Mouse (Mus musculus) forebrain, embryonic 12.5 days (tissue): Measurements from ENCODE around the gene Prps1. TPM values are rescaled to one million over a fixed set of nuclear protein-coding genes. Genes with fewer than 3 reads are reported as not detected.
"Not testable (repeated sequence)": the region's sequence is repeated elsewhere in the genome, so short reads cannot be mapped to it uniquely, and the experiment has no call there.

Source experiments
- ATAC-seq: fragments of 200-750 bp; cut with Nextera tagmentation; 2 replicates; pipeline ENCODE4 v1.8.0; 2017; ENCODE audit warnings: moderate TSS enrichment; ENCODE audit not compliant: low FRiP score
- H3K27ac ChIP-seq: fragments of 300-500 bp; sonication (generic); 2 replicates; pipeline ENCODE4 v1.5.1; 2016; ENCODE audit warnings: mild to moderate bottlenecking
- H3K27me3 ChIP-seq: fragments of 300-500 bp; sonication (generic); 2 replicates; pipeline ENCODE4 v1.6.1; 2016; ENCODE audit warnings: mild to moderate bottlenecking
- H3K36me3 ChIP-seq: fragments of 300-500 bp; sonication (generic); replicated peaks from 2 replicates; pipeline ENCODE4 v1.6.1; 2016; ENCODE audit warnings: mild to moderate bottlenecking
- H3K4me1 ChIP-seq: fragments of 300-500 bp; sonication (generic); 2 replicates; pipeline ENCODE4 v1.6.1; 2016
- H3K4me2 ChIP-seq: fragments of 300-500 bp; sonication (generic); 2 replicates; pipeline ENCODE4 v1.6.1; 2016; ENCODE audit warnings: mild to moderate bottlenecking, moderate library complexity
- H3K4me3 ChIP-seq: fragments of 300-500 bp; sonication (generic); replicated peaks from 2 replicates; pipeline ENCODE4 v1.5.1; 2016; ENCODE audit warnings: mild to moderate bottlenecking
- H3K9ac ChIP-seq: fragments of 300-500 bp; sonication (generic); 2 replicates; pipeline ENCODE4 v1.6.1; 2016; ENCODE audit warnings: mild to moderate bottlenecking
- H3K9me3 ChIP-seq: fragments of 300-500 bp; sonication (generic); 2 replicates; pipeline ENCODE4 v1.6.1; 2016
- WGBS: fragments of 180-500 bp; shearing (Covaris S2); methylation state at CpG from one replicate; pipeline ENCODE4 v1.1.7; 2016; 5-methylcytosine and 5-hydroxymethylcytosine counted together
- polyA plus RNA-seq: library from polyadenylated mRNA; unstranded; fragments of >200 nt; fragmentation: Nextera tagmentation; extraction: Ambion mirVana; gene quantifications from 2 replicates; pipeline ENCODE4 v1.2.1, GENCODE M21; 2016

The Prps1 gene
- polyA plus RNA-seq, 1 experiment from 2014 or later: 70.9 TPM

DNA sequence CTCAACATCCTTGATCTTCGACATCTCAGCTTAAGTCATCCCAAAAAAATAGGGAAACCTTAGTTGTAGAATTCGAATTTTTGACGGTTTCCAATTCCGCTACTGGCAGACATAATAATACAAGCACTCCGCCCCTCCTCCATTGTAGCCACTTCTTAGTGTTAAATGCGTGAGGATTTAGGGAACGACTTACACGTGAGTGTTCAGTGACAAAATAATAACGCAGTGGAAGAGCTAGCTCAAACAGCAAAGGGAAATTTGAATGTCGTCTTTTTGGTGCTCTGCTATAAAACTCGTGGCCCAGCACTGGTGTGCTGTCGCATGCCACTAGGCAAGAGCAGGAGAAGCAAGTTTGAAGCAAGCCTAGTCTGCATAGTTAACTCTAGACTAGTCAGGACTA lies 1.1 kb downstream of the Prps1 start:
- Histone ChIP-seq H3K9ac (no peak overlapping the region), H3K27me3 (peaks cover 16% of the 10 kb centered on the region; the same call in 1 of the 2 replicates), H3K4me2 (peak overlapping the region; percentile 56), H3K27ac (no peak overlapping the region), H3K4me3 (peak overlapping the region; percentile 52), H3K9me3 (no peaks in the 10 kb centered on the region), H3K4me1 (peaks cover 3% of the 10 kb centered on the region; the same call in 1 of the 2 replicates), H3K36me3 (no peaks in the 10 kb centered on the region)
- WGBS: 27% methylated on average over 12 of the region's 12 CpGs
- no peak for ATAC-seq

DNA sequence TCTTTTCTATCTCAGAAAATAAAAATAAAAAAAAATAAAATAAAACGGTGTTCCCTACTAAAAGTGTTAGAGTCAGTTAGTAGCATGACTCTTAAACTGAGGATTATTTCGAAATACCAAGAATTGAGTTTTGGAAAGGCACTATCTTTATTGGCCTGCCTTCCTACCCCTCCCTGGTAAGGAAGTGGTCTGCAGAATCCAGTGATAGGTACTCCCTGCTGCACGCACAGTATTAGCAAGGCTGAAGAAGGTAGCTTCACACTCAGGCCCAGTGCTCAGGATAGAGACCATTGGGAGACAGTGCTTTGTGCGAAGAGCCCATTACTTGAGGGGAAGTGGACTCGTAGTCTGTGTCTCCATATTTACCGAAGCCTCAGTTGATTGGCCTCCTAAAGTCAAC lies 21.8 kb downstream of the Prps1 start:
- Histone ChIP-seq H3K4me2 (no peak overlapping the region), H3K4me1 (no peaks in the 10 kb centered on the region), H3K4me3 (no peak overlapping the region), H3K36me3 (no peaks in the 10 kb centered on the region), H3K27ac (no peak overlapping the region), H3K9me3 (no peaks in the 10 kb centered on the region), H3K27me3 (peaks cover 17% of the 10 kb centered on the region), H3K9ac (no peak overlapping the region)
- no peak for ATAC-seq
- 93% methylated on average over 6 of the region's 6 CpGs for WGBS

DNA sequence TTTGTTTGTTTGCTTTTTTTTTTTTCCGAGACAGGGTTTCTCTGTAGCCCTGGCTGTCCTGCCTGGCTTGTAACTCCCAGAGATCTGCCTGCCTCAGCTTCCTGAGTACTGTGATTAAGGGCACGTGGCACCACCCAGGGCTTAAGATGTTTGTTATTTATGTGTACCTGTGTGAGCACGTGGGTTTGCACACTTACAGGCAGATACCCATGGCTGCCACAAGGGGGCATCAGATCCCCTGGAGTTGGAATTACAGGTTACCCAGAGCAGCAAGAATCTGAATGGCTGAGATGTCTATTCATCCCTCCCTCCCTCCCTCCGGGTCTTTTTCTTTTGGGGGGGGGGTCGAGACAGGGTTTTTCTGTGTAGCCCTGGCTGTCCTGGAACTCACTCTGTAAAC lies 22.8 kb downstream of the Prps1 start:
- Histone ChIP-seq H3K27ac (no peak overlapping the region), H3K4me1 (no peaks in the 10 kb centered on the region), H3K4me3 (no peak overlapping the region), H3K9ac (no peak overlapping the region), H3K36me3 (no peaks in the 10 kb centered on the region), H3K9me3 (no peaks in the 10 kb centered on the region), H3K4me2 (no peak overlapping the region), H3K27me3 (peaks cover 17% of the 10 kb centered on the region)
- 60% methylated on average over 4 of the region's 5 CpGs for WGBS
- ATAC-seq: no peak

DNA sequence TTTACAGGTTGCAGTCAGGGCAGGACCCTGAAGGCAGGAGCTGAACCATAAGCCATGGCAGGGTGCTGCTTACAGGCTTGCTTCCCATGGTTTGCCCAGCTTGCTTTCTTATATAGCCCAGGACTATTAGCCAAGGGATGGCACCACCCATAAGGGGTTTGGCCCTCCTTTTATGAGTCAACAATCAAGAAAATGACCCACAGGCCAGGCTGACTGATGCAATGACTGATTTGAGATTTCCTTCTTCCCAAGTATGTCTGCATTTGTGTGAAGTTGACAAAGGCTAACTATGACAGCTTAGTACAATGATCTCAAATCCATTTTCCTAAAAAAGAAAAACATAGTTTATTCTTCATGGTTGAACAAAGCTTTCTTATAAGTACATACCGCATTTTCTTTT lies 32.8 kb downstream of the Prps1 start:
- ATAC-seq: no peak
- no peaks in the 10 kb centered on the region for H3K4me1 ChIP-seq
- 94% methylated on average over 1 of the region's 1 CpGs for WGBS
- no peaks in the 10 kb centered on the region for H3K9me3 ChIP-seq
- H3K27me3 ChIP-seq: peaks cover 31% of the 10 kb centered on the region
- H3K9ac ChIP-seq: no peak overlapping the region
- H3K4me3 ChIP-seq: no peak overlapping the region
- H3K4me2 ChIP-seq: no peak overlapping the region
- H3K27ac ChIP-seq: no peak overlapping the region
- H3K36me3 ChIP-seq: no peaks in the 10 kb centered on the region

DNA sequence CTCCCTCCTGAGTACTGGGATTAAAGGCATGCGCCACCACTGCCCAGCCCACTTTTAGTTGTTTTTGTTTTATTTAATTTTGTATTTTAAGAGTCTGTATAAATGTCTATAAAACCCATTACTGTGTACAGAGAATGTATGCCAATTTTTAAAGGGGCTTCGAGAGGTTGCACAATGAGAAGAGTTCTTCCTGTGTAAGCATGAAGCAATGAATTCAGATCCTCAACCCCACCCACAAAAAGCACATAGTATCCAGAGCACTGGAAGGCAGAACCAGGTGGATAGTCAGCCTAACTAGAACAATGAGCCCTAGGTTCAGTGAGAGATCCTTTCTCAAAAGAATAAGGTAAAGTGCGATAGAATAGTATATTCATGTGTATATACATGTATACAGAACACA lies 33.8 kb downstream of the Prps1 start:
- Histone ChIP-seq H3K4me3 (no peak overlapping the region), H3K9me3 (no peaks in the 10 kb centered on the region), H3K4me2 (no peak overlapping the region), H3K27me3 (peaks cover 31% of the 10 kb centered on the region), H3K4me1 (no peaks in the 10 kb centered on the region), H3K36me3 (no peaks in the 10 kb centered on the region), H3K9ac (no peak overlapping the region), H3K27ac (no peak overlapping the region)
- no peak for ATAC-seq
- 82% methylated on average over 3 of the region's 3 CpGs for WGBS

DNA sequence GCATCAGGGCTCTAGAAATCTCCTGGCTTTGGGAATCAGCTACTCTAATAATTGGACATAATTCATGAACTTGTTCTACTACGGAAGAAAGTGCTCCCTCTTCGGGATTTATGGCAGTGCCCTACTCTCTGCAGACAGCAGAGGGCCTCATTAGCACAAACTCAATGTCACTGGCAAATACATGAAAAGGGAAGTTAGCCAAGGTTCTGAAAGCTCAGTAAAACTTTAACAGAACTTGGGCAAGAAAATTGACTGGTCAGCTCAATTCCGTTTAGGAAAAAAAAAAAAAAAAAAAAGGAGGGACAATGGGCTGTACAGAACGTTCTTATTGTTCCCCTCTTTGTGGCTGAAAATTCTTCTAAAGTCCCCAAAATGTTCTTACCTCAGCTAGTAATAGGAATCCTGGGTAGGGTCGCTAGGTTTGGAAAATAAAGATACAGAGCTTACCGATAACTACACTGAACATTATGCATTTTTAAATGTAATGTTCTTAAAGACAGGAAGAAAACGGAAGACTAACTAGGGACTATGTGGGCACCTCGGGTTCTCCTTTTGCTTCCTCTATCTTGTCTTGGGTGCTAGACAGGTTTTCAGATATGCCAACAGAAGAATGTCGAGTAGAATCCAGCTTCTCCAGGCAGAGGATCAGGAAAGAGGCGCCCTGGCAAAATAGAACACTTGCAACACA lies 35.6 kb downstream of the Prps1 start:
- H3K4me1 ChIP-seq: no peaks in the 10 kb centered on the region
- 60% methylated on average over 10 of the region's 10 CpGs for whole genome bisulfite sequencing
- peaks cover 37% of the 10 kb centered on the region for H3K27me3 ChIP-seq
- H3K27ac ChIP-seq: no peak overlapping the region
- H3K4me3 ChIP-seq: no peak overlapping the region
- no peaks in the 10 kb centered on the region for H3K36me3 ChIP-seq
- no peaks in the 10 kb centered on the region for H3K9me3 ChIP-seq
- no peak overlapping the region for H3K9ac ChIP-seq
- H3K4me2 ChIP-seq: no peak overlapping the region
- no peak for ATAC-seq

DNA sequence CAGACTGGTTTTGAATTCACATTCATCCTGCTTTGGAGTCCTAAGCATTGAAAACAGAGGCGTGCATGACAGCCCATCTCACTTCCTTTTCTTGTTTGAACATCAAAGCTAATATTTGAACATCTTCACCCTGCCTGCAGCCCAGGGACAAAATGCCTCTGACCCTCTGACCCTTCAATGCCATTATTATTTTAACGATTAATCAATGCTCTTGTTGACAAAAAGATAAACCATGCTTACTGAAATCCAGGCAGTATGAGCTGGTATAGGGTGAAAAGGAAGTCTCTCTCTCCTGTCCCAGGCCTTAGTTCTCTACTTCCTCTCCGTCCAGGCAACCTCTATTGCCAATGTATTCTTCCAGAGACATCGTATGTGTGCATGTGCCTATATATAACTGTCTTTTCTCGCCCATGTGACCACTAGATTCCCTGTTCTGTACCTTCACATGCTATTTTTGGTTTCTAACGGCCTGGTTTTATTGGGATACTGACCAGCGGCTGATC lies 37.2 kb downstream of the Prps1 start:
- H3K36me3 ChIP-seq: no peaks in the 10 kb centered on the region
- H3K9ac ChIP-seq: no peak overlapping the region
- no peak overlapping the region for H3K4me3 ChIP-seq
- no peak overlapping the region for H3K27ac ChIP-seq
- H3K9me3 ChIP-seq: no peaks in the 10 kb centered on the region
- peaks cover 43% of the 10 kb centered on the region for H3K27me3 ChIP-seq
- H3K4me2 ChIP-seq: no peak overlapping the region
- 72% methylated on average over 7 of the region's 7 CpGs for WGBS
- no peak for ATAC-seq
- no peaks in the 10 kb centered on the region for H3K4me1 ChIP-seq

DNA sequence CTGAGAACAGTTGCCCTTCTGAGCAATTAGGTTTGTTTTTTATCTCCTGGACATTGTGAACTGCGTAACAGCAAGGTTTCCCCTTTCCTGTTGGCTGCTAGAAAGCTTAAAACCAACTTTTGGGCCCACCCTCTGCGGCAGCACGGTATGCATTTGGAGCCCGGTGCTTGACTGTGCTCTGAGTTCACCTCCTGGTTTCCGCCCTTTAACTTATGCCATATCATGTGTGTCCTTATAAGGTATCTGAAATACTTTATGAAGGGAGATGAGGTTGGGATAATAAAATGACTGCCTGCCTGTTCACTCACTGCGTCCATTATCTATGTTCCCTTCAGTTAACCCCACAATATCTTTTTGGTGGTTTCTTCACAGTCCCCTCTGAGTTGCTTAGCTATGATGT lies 37.8 kb downstream of the Prps1 start:
- H3K27ac ChIP-seq: no peak overlapping the region
- H3K4me3 ChIP-seq: no peak overlapping the region
- H3K9me3 ChIP-seq: no peaks in the 10 kb centered on the region
- peaks cover 41% of the 10 kb centered on the region for H3K27me3 ChIP-seq
- 90% methylated on average over 6 of the region's 6 CpGs for WGBS
- ATAC-seq: no peak
- H3K36me3 ChIP-seq: no peaks in the 10 kb centered on the region
- H3K4me2 ChIP-seq: no peak overlapping the region
- no peak overlapping the region for H3K9ac ChIP-seq
- no peaks in the 10 kb centered on the region for H3K4me1 ChIP-seq

DNA sequence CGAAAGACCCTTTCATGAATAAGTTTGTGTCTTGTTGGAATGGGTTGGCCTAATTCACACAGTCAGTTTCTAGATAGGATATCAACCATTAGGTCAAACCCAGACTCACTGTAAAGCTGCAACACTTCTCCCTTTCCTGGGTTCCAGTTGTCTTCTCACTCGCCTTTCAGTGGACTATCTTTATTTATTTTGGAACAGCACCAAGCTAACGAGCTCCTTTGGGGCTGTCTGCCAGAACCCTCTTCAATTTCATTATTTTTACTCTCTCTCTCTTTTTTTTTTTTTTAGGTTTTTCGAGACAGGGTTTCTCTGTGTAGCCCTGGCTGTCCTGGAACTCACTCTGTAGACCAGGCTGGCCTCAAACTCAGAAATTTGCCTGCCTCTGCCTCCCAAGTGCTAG lies 42.0 kb downstream of the Prps1 start:
- WGBS: 53% methylated on average over 4 of the region's 4 CpGs
- H3K9me3 ChIP-seq, H3K9ac ChIP-seq, H3K4me3 ChIP-seq, ATAC-seq, H3K4me2 ChIP-seq, H3K4me1 ChIP-seq, H3K36me3 ChIP-seq, H3K27ac ChIP-seq: not testable (repeated sequence)
- peaks cover 48% of the 10 kb centered on the region for H3K27me3 ChIP-seq

DNA sequence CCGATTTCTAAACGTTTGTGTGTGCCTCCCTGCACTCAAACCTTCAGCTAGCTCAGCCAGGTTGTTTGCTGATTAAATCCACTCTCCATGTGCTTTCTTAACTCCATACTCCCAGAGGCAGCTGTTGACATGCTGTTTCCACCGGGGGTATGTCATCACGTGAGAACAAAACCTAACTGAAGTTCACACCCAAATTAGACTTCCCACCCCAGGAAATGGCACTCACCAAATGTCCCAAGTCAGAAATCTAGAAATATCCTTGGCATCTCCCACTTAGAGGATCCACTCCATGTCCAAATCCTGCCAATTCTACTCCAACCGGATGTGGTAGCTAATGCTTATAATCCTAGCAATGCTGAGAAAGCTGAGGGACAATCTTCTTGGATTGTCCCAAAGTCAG lies 43.9 kb downstream of the Prps1 start:
- ATAC-seq: no peak
- Histone ChIP-seq H3K27ac (no peak overlapping the region), H3K4me3 (no peak overlapping the region), H3K36me3 (no peaks in the 10 kb centered on the region), H3K27me3 (peaks cover 50% of the 10 kb centered on the region), H3K9ac (no peak overlapping the region), H3K4me2 (no peak overlapping the region), H3K4me1 (no peaks in the 10 kb centered on the region), H3K9me3 (no peaks in the 10 kb centered on the region)
- WGBS: 86% methylated on average over 5 of the region's 5 CpGs

DNA sequence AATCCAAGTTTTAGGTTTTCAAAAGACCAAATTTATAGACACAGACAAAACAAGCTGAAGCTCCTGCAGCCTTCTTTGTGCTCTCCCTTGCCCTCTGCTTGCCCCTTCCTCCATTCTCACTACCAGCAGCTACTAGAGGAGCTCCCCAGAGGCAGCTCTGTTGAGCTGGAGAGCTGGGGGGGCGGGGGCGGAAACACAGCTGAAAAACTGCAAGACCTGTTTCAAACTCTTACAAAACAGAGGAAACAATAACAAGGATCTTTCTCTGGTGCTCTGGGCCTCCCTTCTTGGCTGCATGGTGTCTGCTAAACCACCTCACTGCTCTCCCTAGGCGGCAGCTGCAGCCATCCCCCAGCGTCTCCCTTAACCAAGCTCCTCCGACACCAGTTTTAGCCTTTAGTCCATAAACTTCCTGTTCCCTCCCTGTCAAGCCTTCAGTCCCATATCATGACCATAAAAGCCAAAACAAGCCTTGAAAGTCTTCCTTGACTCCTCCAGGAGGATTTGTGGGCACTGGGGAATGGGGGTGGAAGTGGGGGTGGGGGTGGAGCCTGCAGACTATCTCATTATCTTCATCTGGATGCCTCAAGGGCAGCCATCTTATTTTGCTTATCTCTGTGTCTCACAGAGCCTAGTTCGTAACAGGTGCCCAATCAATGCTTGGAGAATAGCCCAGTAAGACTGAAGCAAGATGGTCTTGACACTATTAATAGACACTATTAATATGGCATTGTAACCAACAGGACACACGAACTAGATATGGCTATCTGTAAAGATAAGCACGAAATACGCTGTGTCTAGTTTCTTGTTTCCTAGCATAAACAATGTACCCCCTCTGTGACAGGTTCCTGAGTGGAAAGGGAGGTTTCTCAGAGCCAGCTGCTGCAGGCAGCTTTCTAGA lies 45.2 kb downstream of the Prps1 start:
- 71% methylated on average over 9 of the region's 9 CpGs for WGBS
- Histone ChIP-seq H3K27me3 (peaks cover 56% of the 10 kb centered on the region), H3K4me3 (no peak overlapping the region), H3K4me2 (no peak overlapping the region), H3K9ac (no peak overlapping the region), H3K9me3 (no peaks in the 10 kb centered on the region), H3K36me3 (no peaks in the 10 kb centered on the region), H3K27ac (no peak overlapping the region), H3K4me1 (peaks cover 4% of the 10 kb centered on the region; the same call in 1 of the 2 replicates)
- no peak for ATAC-seq

DNA sequence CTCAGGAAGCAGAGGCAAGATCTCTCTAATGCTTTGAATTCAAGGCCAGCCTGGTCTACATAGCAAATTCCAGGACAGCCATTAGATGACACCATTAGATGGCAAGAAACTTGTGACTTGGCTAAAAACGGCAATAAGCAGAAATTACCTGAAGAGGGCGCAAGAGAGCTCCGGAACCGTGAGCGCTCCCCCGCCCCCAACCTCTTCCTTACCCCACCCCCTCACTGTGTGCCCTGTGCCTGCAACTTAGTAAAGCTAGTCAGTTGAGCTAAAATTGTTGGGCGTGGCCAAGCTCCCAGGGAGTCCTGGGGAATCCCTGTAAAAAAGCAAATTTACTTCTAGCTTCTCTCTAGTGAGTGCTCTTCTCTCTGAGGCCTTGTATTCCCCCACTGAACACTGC lies 47.5 kb downstream of the Prps1 start:
- Histone ChIP-seq H3K4me3 (no peak overlapping the region), H3K36me3 (no peaks in the 10 kb centered on the region), H3K9ac (no peak overlapping the region), H3K4me2 (no peak overlapping the region), H3K27me3 (peaks cover 63% of the 10 kb centered on the region), H3K4me1 (peaks cover 4% of the 10 kb centered on the region; the same call in 1 of the 2 replicates), H3K9me3 (no peaks in the 10 kb centered on the region), H3K27ac (no peak overlapping the region)
- no peak for ATAC-seq
- WGBS: 13% methylated on average over 7 of the region's 7 CpGs
